Mouse (Mus musculus): Measurements from ENCODE around the gene Nptx1.

Gene Nptx1

GRCm38 (mm10) chr11:119491690-119492087, 55.9 kb downstream of the Nptx1 start:
- DNase-seq (ENCODE audit: low spot score): no peak

- DNase-seq (ENCODE audit: low spot score): peak; percentile 95
Observed at GRCm38 (mm10) chr11:119490861-119491689, 56.5 kb downstream of the Nptx1 start, which contains the start of gene Endov. Endov (plus strand) TSS chr11:119491347.
